Mouse (Mus musculus): ENCODE data around the gene Baz2b. TPM values are rescaled to one million over a fixed set of nuclear protein-coding genes. Genes with fewer than 3 reads are reported as not detected.

Baz2b gene
- polyA plus RNA-seq, 1 experiment: 46.2 TPM

- WGBS: 92% methylated on average over 11 of the region's 11 CpGs
- Histone ChIP-seq H3K27me3 (ENCODE audit: control insufficient read depth, insufficient read depth, low read length) (no peaks in the 10 kb centered on the region), H3K4me3 (replicated peaks; ENCODE audit: insufficient read depth, low read depth, low read length) (no peak overlapping the region), H3K27ac (ENCODE audit: insufficient read depth, low read length) (no peak overlapping the region), H3K4me1 (ENCODE audit: control insufficient read depth, insufficient read depth, low read length) (peaks cover 7% of the 10 kb centered on the region; the same call in 1 of the 2 replicates)
- DNase-seq: no peak
- no peak for TF ChIP-seq CTCF (IDR thresholded peaks at IDR 0.05; ENCODE audit: borderline replicate concordance, insufficient read depth, low read depth, low read length)
- no peak for TF ChIP-seq POLR2A (IDR thresholded peaks at IDR 0.05; ENCODE audit: borderline replicate concordance, insufficient read depth, low read length)
Observed at GRCm38 (mm10) chr2:60053222-60054010, 156.2 kb downstream of the Baz2b start.

- no peak overlapping the region for H3K4me3 ChIP-seq (replicated peaks; ENCODE audit: insufficient read depth, low read depth, low read length)
- 92% methylated on average over 9 of the region's 9 CpGs for WGBS
- no peak overlapping the region for H3K27ac ChIP-seq (ENCODE audit: insufficient read depth, low read length)
- peaks cover 8% of the 10 kb centered on the region; the same call in 1 of the 2 replicates for H3K4me1 ChIP-seq (ENCODE audit: control insufficient read depth, insufficient read depth, low read length)
- no peaks in the 10 kb centered on the region for H3K27me3 ChIP-seq (ENCODE audit: control insufficient read depth, insufficient read depth, low read length)
- TF ChIP-seq POLR2A (IDR thresholded peaks at IDR 0.05; ENCODE audit: borderline replicate concordance, insufficient read depth, low read length): no peak
- TF ChIP-seq CTCF (IDR thresholded peaks at IDR 0.05; ENCODE audit: borderline replicate concordance, insufficient read depth, low read depth, low read length): no peak
- DNase-seq: no peak
Observed at GRCm38 (mm10) chr2:60050667-60051460, 158.8 kb downstream of the Baz2b start.

- 90% methylated on average over 4 of the region's 4 CpGs for WGBS
- DNase-seq: no peak
Observed at GRCm38 (mm10) chr2:60049889-60050288, 159.8 kb downstream of the Baz2b start.

DNA sequence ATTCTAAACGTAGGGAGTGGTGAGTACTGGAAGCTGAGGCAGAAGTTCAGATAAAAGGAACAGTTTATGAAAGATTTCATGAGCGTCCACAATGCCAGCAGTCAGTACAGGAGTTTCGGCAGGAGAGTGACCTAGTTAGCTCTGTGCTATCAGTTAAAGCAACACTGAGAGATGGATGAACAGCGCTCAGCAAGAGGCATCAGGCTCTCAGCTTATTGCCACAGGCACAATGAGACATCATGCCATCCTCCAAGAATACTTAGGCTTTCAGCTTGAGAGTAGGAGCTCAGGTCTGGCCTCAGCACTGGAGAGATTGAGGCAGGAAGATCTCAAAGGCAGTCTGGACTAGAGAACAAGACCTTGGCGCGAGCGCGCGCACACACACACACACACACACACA lies 160.3 kb downstream of the Baz2b start:
- H3K4me3 ChIP-seq (replicated peaks; ENCODE audit: insufficient read depth, low read depth, low read length): no peak overlapping the region
- no peaks in the 10 kb centered on the region for H3K27me3 ChIP-seq (ENCODE audit: control insufficient read depth, insufficient read depth, low read length)
- H3K27ac ChIP-seq (ENCODE audit: insufficient read depth, low read length): no peak overlapping the region
- 77% methylated on average over 9 of the region's 9 CpGs for WGBS
- no peak for DNase-seq
- TF ChIP-seq POLR2A (IDR thresholded peaks at IDR 0.05; ENCODE audit: borderline replicate concordance, insufficient read depth, low read length) (no peak), CTCF (IDR thresholded peaks at IDR 0.05; ENCODE audit: borderline replicate concordance, insufficient read depth, low read depth, low read length) (no peak)
- H3K4me1 ChIP-seq (ENCODE audit: control insufficient read depth, insufficient read depth, low read length): peaks cover 8% of the 10 kb centered on the region; the same call in 1 of the 2 replicates

More at GRCm38 (mm10) chr2:60049889-60050288, 159.8 kb downstream of the Baz2b start:
- Histone ChIP-seq H3K4me1 (ENCODE audit: control insufficient read depth, insufficient read depth, low read length) (peaks cover 8% of the 10 kb centered on the region; the same call in 1 of the 2 replicates), H3K4me3 (replicated peaks; ENCODE audit: insufficient read depth, low read depth, low read length) (no peak overlapping the region), H3K27ac (ENCODE audit: insufficient read depth, low read length) (0 out of 2 replicates have a peak overlapping the region, but pooled peaks have one; percentile 21), H3K27me3 (ENCODE audit: control insufficient read depth, insufficient read depth, low read length) (no peaks in the 10 kb centered on the region)
- no peak for TF ChIP-seq CTCF (IDR thresholded peaks at IDR 0.05; ENCODE audit: borderline replicate concordance, insufficient read depth, low read depth, low read length)
- TF ChIP-seq POLR2A (IDR thresholded peaks at IDR 0.05; ENCODE audit: borderline replicate concordance, insufficient read depth, low read length): no peak

GRCm38 (mm10) chr2:60045995-60046394 lies 163.6 kb downstream of the Baz2b start:
- WGBS: 62% methylated on average over 1 of the region's 1 CpGs
- H3K27me3 ChIP-seq (ENCODE audit: control insufficient read depth, insufficient read depth, low read length): no peaks in the 10 kb centered on the region
- H3K27ac ChIP-seq (ENCODE audit: insufficient read depth, low read length): no peak overlapping the region
- TF ChIP-seq CTCF (IDR thresholded peaks at IDR 0.05; ENCODE audit: borderline replicate concordance, insufficient read depth, low read depth, low read length) (no peak), POLR2A (IDR thresholded peaks at IDR 0.05; ENCODE audit: borderline replicate concordance, insufficient read depth, low read length) (no peak)
- DNase-seq: no peak
- no peak overlapping the region for H3K4me3 ChIP-seq (replicated peaks; ENCODE audit: insufficient read depth, low read depth, low read length)
- peaks cover 8% of the 10 kb centered on the region; the same call in 1 of the 2 replicates for H3K4me1 ChIP-seq (ENCODE audit: control insufficient read depth, insufficient read depth, low read length)

GRCm38 (mm10) chr2:60044988-60045387 lies 164.7 kb downstream of the Baz2b start:
- DNase-seq: no peak
- H3K27ac ChIP-seq (ENCODE audit: insufficient read depth, low read length): no peak overlapping the region
- TF ChIP-seq CTCF (IDR thresholded peaks at IDR 0.05; ENCODE audit: borderline replicate concordance, insufficient read depth, low read depth, low read length): no peak
- TF ChIP-seq POLR2A (IDR thresholded peaks at IDR 0.05; ENCODE audit: borderline replicate concordance, insufficient read depth, low read length): no peak
- H3K27me3 ChIP-seq (ENCODE audit: control insufficient read depth, insufficient read depth, low read length): no peaks in the 10 kb centered on the region
- H3K4me1 ChIP-seq (ENCODE audit: control insufficient read depth, insufficient read depth, low read length): peaks cover 8% of the 10 kb centered on the region; the same call in 1 of the 2 replicates
- H3K4me3 ChIP-seq (replicated peaks; ENCODE audit: insufficient read depth, low read depth, low read length): no peak overlapping the region

GRCm38 (mm10) chr2:60044540-60044939 lies 165.1 kb downstream of the Baz2b start:
- no peak for DNase-seq
- TF ChIP-seq POLR2A (IDR thresholded peaks at IDR 0.05; ENCODE audit: borderline replicate concordance, insufficient read depth, low read length) (no peak), CTCF (IDR thresholded peaks at IDR 0.05; ENCODE audit: borderline replicate concordance, insufficient read depth, low read depth, low read length) (no peak)
- peaks cover 5% of the 10 kb centered on the region; the same call in 1 of the 2 replicates for H3K4me1 ChIP-seq (ENCODE audit: control insufficient read depth, insufficient read depth, low read length)
- no peak overlapping the region for H3K4me3 ChIP-seq (replicated peaks; ENCODE audit: insufficient read depth, low read depth, low read length)
- no peaks in the 10 kb centered on the region for H3K27me3 ChIP-seq (ENCODE audit: control insufficient read depth, insufficient read depth, low read length)
- no peak overlapping the region for H3K27ac ChIP-seq (ENCODE audit: insufficient read depth, low read length)
- WGBS: 92% methylated on average over 2 of the region's 2 CpGs
